Mouse (Mus musculus) midbrain, embryonic 14.5 days (tissue): ENCODE data around the gene Col11a2. TPM values are rescaled to one million over a fixed set of nuclear protein-coding genes. Genes with fewer than 3 reads are reported as not detected.

Experiments
- ATAC-seq: fragments of 200-750 bp; cut with Nextera tagmentation; 2 replicates; pipeline ENCODE4 v1.8.0; 2017; ENCODE audit warnings: moderate number of reproducible peaks, moderate library complexity; ENCODE audit not compliant: low FRiP score, low TSS enrichment
- DNase-seq: peaks from one replicate; pipeline ENCODE4 v3.0.0-alpha.2; 2015
- H3K27ac ChIP-seq: fragments of 300-500 bp; sonication (generic); replicated peaks from 2 replicates; pipeline ENCODE4 v1.5.1; 2014; ENCODE audit warnings: mild to moderate bottlenecking, low read depth, low read length, moderate library complexity
- H3K27me3 ChIP-seq: fragments of 300-500 bp; sonication (generic); 2 replicates; pipeline ENCODE4 v1.6.1; 2014; ENCODE audit warnings: low read length, control low read depth, mixed read lengths; ENCODE audit not compliant: control insufficient read depth, insufficient read depth
- H3K36me3 ChIP-seq: fragments of 300-500 bp; sonication (generic); 2 replicates; pipeline ENCODE4 v1.6.1; 2014; ENCODE audit warnings: low read length, control low read depth; ENCODE audit not compliant: control insufficient read depth, insufficient read depth
- H3K4me1 ChIP-seq: fragments of 300-500 bp; sonication (generic); 2 replicates; pipeline ENCODE4 v1.6.1; 2014; ENCODE audit warnings: mild to moderate bottlenecking, antibody characterized with exemption, low read length, control low read depth; ENCODE audit not compliant: control insufficient read depth, insufficient read depth
- H3K4me2 ChIP-seq: fragments of 300-500 bp; sonication (generic); 2 replicates; pipeline ENCODE4 v1.6.1; 2014; ENCODE audit warnings: mild to moderate bottlenecking, low read length, moderate library complexity
- H3K4me3 ChIP-seq: fragments of 300-500 bp; sonication (generic); replicated peaks from 2 replicates; pipeline ENCODE4 v1.5.1; 2014; ENCODE audit warnings: low read depth, low read length
- H3K9ac ChIP-seq: fragments of 300-500 bp; sonication (generic); replicated peaks from 2 replicates; pipeline ENCODE4 v1.6.1; 2014; ENCODE audit warnings: mild to moderate bottlenecking, low read length, moderate library complexity
- H3K9me3 ChIP-seq: fragments of 300-500 bp; sonication (generic); 2 replicates; pipeline ENCODE4 v1.6.1; 2016; ENCODE audit warnings: low read length, control low read depth, mixed read lengths; ENCODE audit not compliant: control insufficient read depth
- WGBS: fragments of 180-500 bp; shearing (Covaris S2); extraction: QIAGEN DNeasy Blood & Tissue Kit; methylation state at CpG from one replicate; pipeline ENCODE4 v1.1.7; 2014; 5-methylcytosine and 5-hydroxymethylcytosine counted together
- polyA plus RNA-seq: library from polyadenylated mRNA; unstranded; fragments of >200 nt; fragmentation: Nextera tagmentation; extraction: Ambion mirVana; gene quantifications from 2 replicates; pipeline ENCODE4 v1.2.1, GENCODE M21; 2014

Col11a2 gene
- polyA plus RNA-seq, 1 experiment from 2014 or later = 2.4 TPM

GRCm38 (mm10) chr17:34068864-34069263, 29.6 kb downstream of the Col11a2 start:
- Histone ChIP-seq H3K36me3 (no peaks in the 10 kb centered on the region), H3K9ac (no peak overlapping the region), H3K4me3 (no peak overlapping the region), H3K27me3 (no peaks in the 10 kb centered on the region), H3K4me1 (no peaks in the 10 kb centered on the region), H3K4me2 (no peak overlapping the region), H3K9me3 (no peaks in the 10 kb centered on the region), H3K27ac (no peak overlapping the region)
- 50% methylated on average over 3 of the region's 3 CpGs for WGBS
- no peak for DNase-seq
- ATAC-seq = no peak

- 79% methylated on average over 5 of the region's 5 CpGs for WGBS
- no peak for DNase-seq
- H3K9me3 ChIP-seq = no peaks in the 10 kb centered on the region
Measured at GRCm38 (mm10) chr17:34072091-34072490, 32.9 kb downstream of the Col11a2 start.

GRCm38 (mm10) chr17:34075271-34075670, 36.0 kb downstream of the Col11a2 start:
- ATAC-seq = no peak
- DNase-seq = peak; percentile 83
- no peaks in the 10 kb centered on the region for H3K9me3 ChIP-seq
- no peak overlapping the region for H3K4me2 ChIP-seq
- no peaks in the 10 kb centered on the region for H3K36me3 ChIP-seq
- H3K9ac ChIP-seq = no peak overlapping the region
- H3K27ac ChIP-seq = no peak overlapping the region
- peaks cover 3% of the 10 kb centered on the region; the same call in 1 of the 2 replicates for H3K27me3 ChIP-seq
- WGBS = 46% methylated on average over 7 of the region's 7 CpGs
- H3K4me3 ChIP-seq = no peak overlapping the region
- no peaks in the 10 kb centered on the region for H3K4me1 ChIP-seq

More at GRCm38 (mm10) chr17:34072091-34072490, 32.9 kb downstream of the Col11a2 start:
- Histone ChIP-seq H3K9ac (no peak overlapping the region), H3K4me2 (no peak overlapping the region), H3K27ac (no peak overlapping the region), H3K4me1 (no peaks in the 10 kb centered on the region), H3K27me3 (peaks cover 2% of the 10 kb centered on the region; the same call in 1 of the 2 replicates), H3K4me3 (no peak overlapping the region), H3K36me3 (no peaks in the 10 kb centered on the region)
- ATAC-seq = no peak

- DNase-seq = peak; percentile 94
- no peak for ATAC-seq
- 2% methylated on average over 9 of the region's 9 CpGs for WGBS
Measured at GRCm38 (mm10) chr17:34077549-34077948, 38.3 kb downstream of the Col11a2 start.

GRCm38 (mm10) chr17:34078148-34078547, 38.9 kb downstream of the Col11a2 start:
- peaks cover 3% of the 10 kb centered on the region; the same call in 1 of the 2 replicates for H3K27me3 ChIP-seq
- no peaks in the 10 kb centered on the region for H3K4me1 ChIP-seq
- H3K4me2 ChIP-seq = no peak overlapping the region
- no peak overlapping the region for H3K4me3 ChIP-seq
- H3K36me3 ChIP-seq = no peaks in the 10 kb centered on the region
- DNase-seq (no peak), ATAC-seq (no peak)
- H3K9me3 ChIP-seq = no peaks in the 10 kb centered on the region
- WGBS = 68% methylated on average over 4 of the region's 4 CpGs
- no peak overlapping the region for H3K9ac ChIP-seq
- H3K27ac ChIP-seq = no peak overlapping the region

More at GRCm38 (mm10) chr17:34077549-34077948, 38.3 kb downstream of the Col11a2 start:
- H3K4me1 ChIP-seq = no peaks in the 10 kb centered on the region
- H3K27ac ChIP-seq = no peak overlapping the region
- H3K36me3 ChIP-seq = no peaks in the 10 kb centered on the region
- no peaks in the 10 kb centered on the region for H3K9me3 ChIP-seq
- no peak overlapping the region for H3K4me3 ChIP-seq
- H3K4me2 ChIP-seq = no peak overlapping the region
- H3K27me3 ChIP-seq = peaks cover 3% of the 10 kb centered on the region; the same call in 1 of the 2 replicates
- no peak overlapping the region for H3K9ac ChIP-seq

GRCm38 (mm10) chr17:34079002-34079401, 39.8 kb downstream of the Col11a2 start:
- WGBS = 92% methylated on average over 11 of the region's 11 CpGs
- H3K4me3 ChIP-seq = no peak overlapping the region
- DNase-seq (no peak), ATAC-seq (no peak)
- peaks cover 3% of the 10 kb centered on the region; the same call in 1 of the 2 replicates for H3K27me3 ChIP-seq
- no peaks in the 10 kb centered on the region for H3K9me3 ChIP-seq
- no peak overlapping the region for H3K27ac ChIP-seq
- no peaks in the 10 kb centered on the region for H3K4me1 ChIP-seq
- H3K4me2 ChIP-seq = no peak overlapping the region
- H3K36me3 ChIP-seq = no peaks in the 10 kb centered on the region
- H3K9ac ChIP-seq = no peak overlapping the region

GRCm38 (mm10) chr17:34079621-34080020, 40.4 kb downstream of the Col11a2 start:
- 15% methylated on average over 5 of the region's 5 CpGs for WGBS
- Histone ChIP-seq H3K4me1 (no peaks in the 10 kb centered on the region), H3K9ac (no peak overlapping the region), H3K36me3 (no peaks in the 10 kb centered on the region), H3K27ac (no peak overlapping the region), H3K27me3 (peaks cover 3% of the 10 kb centered on the region; the same call in 1 of the 2 replicates), H3K9me3 (no peaks in the 10 kb centered on the region), H3K4me2 (no peak overlapping the region), H3K4me3 (no peak overlapping the region)
- DNase-seq (peak; percentile 76), ATAC-seq (peak; percentile 80)

GRCm38 (mm10) chr17:34083104-34083503, 43.9 kb downstream of the Col11a2 start:
- WGBS = 3% methylated on average over 8 of the region's 8 CpGs
- no peak overlapping the region for H3K27ac ChIP-seq
- H3K27me3 ChIP-seq = no peaks in the 10 kb centered on the region
- H3K9ac ChIP-seq = no peak overlapping the region
- H3K4me3 ChIP-seq = no peak overlapping the region
- DNase-seq = peak; percentile 18
- no peak overlapping the region for H3K4me2 ChIP-seq
- no peaks in the 10 kb centered on the region for H3K9me3 ChIP-seq
- no peaks in the 10 kb centered on the region for H3K4me1 ChIP-seq
- no peaks in the 10 kb centered on the region for H3K36me3 ChIP-seq
- ATAC-seq = no peak

- H3K27ac ChIP-seq = no peak overlapping the region
- no peak for ATAC-seq
- no peak for DNase-seq
- no peak overlapping the region for H3K4me2 ChIP-seq
- no peak overlapping the region for H3K9ac ChIP-seq
- H3K27me3 ChIP-seq = no peaks in the 10 kb centered on the region
- H3K9me3 ChIP-seq = no peaks in the 10 kb centered on the region
- H3K4me3 ChIP-seq = no peak overlapping the region
- H3K36me3 ChIP-seq = no peaks in the 10 kb centered on the region
- H3K4me1 ChIP-seq = no peaks in the 10 kb centered on the region
- WGBS = 39% methylated on average over 2 of the region's 2 CpGs
Measured at GRCm38 (mm10) chr17:34087386-34087785, 48.1 kb downstream of the Col11a2 start.
